Mouse (Mus musculus) embryonic facial prominence, embryonic 15.5 days (tissue): Measurements from ENCODE around the gene 4833427G06Rik. TPM values are rescaled to one million over a fixed set of nuclear protein-coding genes. Genes with fewer than 3 reads are reported as not detected.

ENCODE experiments used
- ATAC-seq: fragments of 200-750 bp; cut with Nextera tagmentation; 2 replicates; pipeline ENCODE4 v1.8.0; 2017; ENCODE audit warnings: low read depth, moderate TSS enrichment; ENCODE audit not compliant: insufficient number of reproducible peaks, low FRiP score, low TSS enrichment
- H3K27ac ChIP-seq: fragments of 300-500 bp; sonication (generic); replicated peaks from 2 replicates; pipeline ENCODE4 v1.5.1; 2015; ENCODE audit warnings: mild to moderate bottlenecking, inconsistent platforms
- H3K27me3 ChIP-seq: fragments of 300-500 bp; sonication (generic); 2 replicates; pipeline ENCODE4 v1.6.1; 2015; ENCODE audit warnings: inconsistent platforms
- H3K36me3 ChIP-seq: fragments of 300-500 bp; sonication (generic); 2 replicates; pipeline ENCODE4 v1.6.1; 2015; ENCODE audit warnings: mild to moderate bottlenecking, inconsistent platforms
- H3K4me1 ChIP-seq: fragments of 300-500 bp; sonication (generic); 2 replicates; pipeline ENCODE4 v1.6.1; 2015; ENCODE audit warnings: inconsistent platforms
- H3K4me2 ChIP-seq: fragments of 300-500 bp; sonication (generic); replicated peaks from 2 replicates; pipeline ENCODE4 v1.6.1; 2015; ENCODE audit warnings: mild to moderate bottlenecking, inconsistent platforms
- H3K4me3 ChIP-seq: fragments of 300-500 bp; sonication (generic); replicated peaks from 2 replicates; pipeline ENCODE4 v1.5.1; 2015; ENCODE audit warnings: mild to moderate bottlenecking, inconsistent platforms
- H3K9ac ChIP-seq: fragments of 300-500 bp; sonication (generic); 2 replicates; pipeline ENCODE4 v1.6.1; 2015; ENCODE audit warnings: inconsistent platforms
- H3K9me3 ChIP-seq: fragments of 300-500 bp; sonication (generic); replicated peaks from 2 replicates; pipeline ENCODE4 v1.6.1; 2016; ENCODE audit warnings: inconsistent platforms
- WGBS: fragments of 180-500 bp; shearing (Covaris S2); methylation state at CpG from one replicate; pipeline ENCODE4 v1.1.7; 2015; 5-methylcytosine and 5-hydroxymethylcytosine counted together
- polyA plus RNA-seq: library from polyadenylated mRNA; unstranded; fragments of >200 nt; fragmentation: Nextera tagmentation; extraction: Ambion mirVana; gene quantifications from 2 replicates; pipeline ENCODE4 v1.2.1, GENCODE M21; 2015

4833427G06Rik gene
- polyA plus RNA-seq, 1 experiment from 2014 or later = 12.7 TPM

GRCm38 (mm10) chr9:51060601-51061000 lies 41.3 kb downstream of the 4833427G06Rik start, which contains the start of gene Btg4:
Gene Btg4, plus strand, starts transcription at chr9:51060901.
- Histone ChIP-seq H3K4me2 (no peak within 1 kb of the TSS), H3K9ac (no peak within 1 kb of the TSS), H3K4me3 (no peak within 1 kb of the TSS), H3K27ac (no peak within 1 kb of the TSS), H3K9me3 (no peaks in the 10 kb centered on the region), H3K4me1 (no peaks in the 10 kb centered on the region), H3K36me3 (no peaks in the 10 kb centered on the region), H3K27me3 (no peaks in the 10 kb centered on the region)
- WGBS = 85% methylated on average over 2 of the region's 2 CpGs
- no peak for ATAC-seq

- Histone ChIP-seq H3K4me3 (no peak overlapping the region), H3K4me2 (no peak overlapping the region), H3K27me3 (no peaks in the 10 kb centered on the region), H3K9me3 (no peaks in the 10 kb centered on the region), H3K36me3 (no peaks in the 10 kb centered on the region), H3K4me1 (no peaks in the 10 kb centered on the region), H3K27ac (no peak overlapping the region), H3K9ac (no peak overlapping the region)
- ATAC-seq = no peak
- WGBS = 73% methylated on average over 4 of the region's 4 CpGs
These were observed 42.8 kb downstream of the 4833427G06Rik start for GRCm38 (mm10) chr9:51058951-51059521.

- 56% methylated on average over 3 of the region's 3 CpGs for WGBS
- no peaks in the 10 kb centered on the region for H3K4me1 ChIP-seq
- no peak overlapping the region for H3K4me2 ChIP-seq
- H3K36me3 ChIP-seq = no peaks in the 10 kb centered on the region
- no peaks in the 10 kb centered on the region for H3K27me3 ChIP-seq
- no peak overlapping the region for H3K4me3 ChIP-seq
- no peak for ATAC-seq
- H3K9ac ChIP-seq = no peak overlapping the region
- no peaks in the 10 kb centered on the region for H3K9me3 ChIP-seq
- H3K27ac ChIP-seq = no peak overlapping the region
These were observed 45.2 kb downstream of the 4833427G06Rik start for GRCm38 (mm10) chr9:51056360-51057324.

- no peak overlapping the region for H3K9ac ChIP-seq
- no peak overlapping the region for H3K27ac ChIP-seq
- 63% methylated on average over 3 of the region's 3 CpGs for WGBS
- H3K27me3 ChIP-seq = no peaks in the 10 kb centered on the region
- H3K9me3 ChIP-seq = no peaks in the 10 kb centered on the region
- no peak overlapping the region for H3K4me3 ChIP-seq
- H3K4me2 ChIP-seq = no peak overlapping the region
- no peak for ATAC-seq
- H3K4me1 ChIP-seq = no peaks in the 10 kb centered on the region
- H3K36me3 ChIP-seq = no peaks in the 10 kb centered on the region
These were observed 49.7 kb downstream of the 4833427G06Rik start for GRCm38 (mm10) chr9:51052180-51052579.

GRCm38 (mm10) chr9:51042136-51042535 lies 59.7 kb downstream of the 4833427G06Rik start:
- no peak overlapping the region for H3K4me2 ChIP-seq
- 72% methylated on average over 6 of the region's 6 CpGs for WGBS
- H3K36me3 ChIP-seq = no peaks in the 10 kb centered on the region
- H3K4me3 ChIP-seq = no peak overlapping the region
- no peak overlapping the region for H3K9ac ChIP-seq
- no peaks in the 10 kb centered on the region for H3K9me3 ChIP-seq
- ATAC-seq = no peak
- H3K27me3 ChIP-seq = no peaks in the 10 kb centered on the region
- no peak overlapping the region for H3K27ac ChIP-seq
- H3K4me1 ChIP-seq = no peaks in the 10 kb centered on the region

GRCm38 (mm10) chr9:51041491-51041980 lies 60.3 kb downstream of the 4833427G06Rik start:
- Histone ChIP-seq H3K4me2 (no peak overlapping the region), H3K9ac (no peak overlapping the region), H3K4me3 (no peak overlapping the region), H3K27me3 (no peaks in the 10 kb centered on the region), H3K4me1 (no peaks in the 10 kb centered on the region), H3K27ac (no peak overlapping the region), H3K9me3 (no peaks in the 10 kb centered on the region), H3K36me3 (no peaks in the 10 kb centered on the region)
- WGBS = 87% methylated on average over 7 of the region's 7 CpGs
- ATAC-seq = no peak

GRCm38 (mm10) chr9:51032785-51033529 lies 68.9 kb downstream of the 4833427G06Rik start:
- Histone ChIP-seq H3K36me3 (no peaks in the 10 kb centered on the region), H3K27me3 (no peaks in the 10 kb centered on the region), H3K9me3 (no peaks in the 10 kb centered on the region), H3K4me3 (no peak overlapping the region), H3K9ac (no peak overlapping the region), H3K4me2 (no peak overlapping the region), H3K27ac (no peak overlapping the region), H3K4me1 (no peaks in the 10 kb centered on the region)
- 70% methylated on average over 3 of the region's 3 CpGs for WGBS
- no peak for ATAC-seq

GRCm38 (mm10) chr9:51032291-51032690 lies 69.6 kb downstream of the 4833427G06Rik start:
- no peaks in the 10 kb centered on the region for H3K9me3 ChIP-seq
- H3K27ac ChIP-seq = no peak overlapping the region
- H3K9ac ChIP-seq = no peak overlapping the region
- no peaks in the 10 kb centered on the region for H3K4me1 ChIP-seq
- no peak overlapping the region for H3K4me3 ChIP-seq
- H3K36me3 ChIP-seq = no peaks in the 10 kb centered on the region
- H3K27me3 ChIP-seq = no peaks in the 10 kb centered on the region
- H3K4me2 ChIP-seq = no peak overlapping the region
- WGBS = 58% methylated on average over 8 of the region's 8 CpGs
- ATAC-seq = no peak

- H3K27me3 ChIP-seq = no peaks in the 10 kb centered on the region
- H3K27ac ChIP-seq = no peak overlapping the region
- ATAC-seq = no peak
- H3K9me3 ChIP-seq = no peaks in the 10 kb centered on the region
- 54% methylated on average over 6 of the region's 6 CpGs for WGBS
- H3K4me1 ChIP-seq = no peaks in the 10 kb centered on the region
- H3K36me3 ChIP-seq = no peaks in the 10 kb centered on the region
- no peak overlapping the region for H3K4me3 ChIP-seq
- no peak overlapping the region for H3K4me2 ChIP-seq
- no peak overlapping the region for H3K9ac ChIP-seq
These were observed 70.3 kb downstream of the 4833427G06Rik start for GRCm38 (mm10) chr9:51031603-51032002.
